In the genomic region with DNA sequence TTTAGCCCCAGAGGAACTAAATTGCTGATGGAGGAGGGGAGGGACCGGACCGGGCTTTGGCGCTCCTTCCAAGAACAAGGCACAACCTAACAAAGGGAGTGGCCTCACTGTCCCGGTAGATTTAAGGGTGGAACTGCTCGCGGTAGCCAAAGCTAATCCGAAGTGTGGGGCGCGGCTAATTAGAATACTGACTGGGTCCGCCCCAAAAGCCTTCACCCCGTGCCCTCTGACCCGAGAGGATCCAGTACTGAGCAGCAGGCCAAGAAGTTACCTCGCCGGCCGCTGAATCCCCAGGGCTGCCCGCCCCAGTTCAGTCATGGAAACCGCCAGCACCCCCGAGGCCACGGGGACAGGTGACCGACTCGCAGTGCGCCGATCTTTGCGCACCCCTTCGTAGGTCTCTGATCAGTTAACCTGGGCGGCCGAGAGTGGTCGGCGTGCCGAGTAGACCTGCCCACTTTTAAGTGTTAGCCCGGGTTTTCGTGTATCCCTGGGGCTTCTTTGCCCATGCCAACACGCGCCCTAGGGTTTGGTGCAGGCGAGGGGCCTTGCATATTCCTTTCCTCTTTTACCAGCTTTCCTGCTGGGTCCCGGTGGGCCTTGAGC, we compare ENCODE assay signal across 8 mouse cellular contexts. TPM values are rescaled to one million over a fixed set of nuclear protein-coding genes. Genes with fewer than 3 reads are reported as not detected.
DNase-seq lines count a peak whose midpoint lies in the region; ATAC-seq and TF ChIP-seq lines count a peak whose summit lies in the region.

A gene (plus strand): TSS at position 244 of the 606 bp plus-strand sequence.

- H3K27me3 ChIP-seq in hindbrain, embryonic 16.5 days (replicated peaks; ENCODE audit: control insufficient read depth, insufficient read depth, low read length), result peaks cover 2% of the 10 kb centered on the region; the same call in 1 of the 2 replicates

- peak within 1 kb of the TSS; percentile 95 for H3K4me2 ChIP-seq in hindbrain, embryonic 16.5 days (ENCODE audit: low read length)

- peak; percentile 81 for DNase-seq in WW6 (ENCODE audit: low read depth, low spot score)
- DNase-seq in cerebellum, postnatal 36 days, result peak; percentile 51 to 56
- peak; percentile 87 for DNase-seq in gastrocnemius, adult 2 months
- peak in 1 of 2 experiments; percentile 27 for DNase-seq in left cerebral cortex, adult 18-20 months (ENCODE audit: low spot score in 2 of 2)
- DNase-seq in lung, postnatal 4 days, result peak; percentile 86 to 90
- DNase-seq in retina, postnatal 1 day, result peak; percentile 54
- DNase-seq in urinary bladder, postnatal 4 days (ENCODE audit: low spot score in 2 of 2), result peak; percentile 71 to 74

- under 1% methylated on average over 36 of the region's 36 CpGs for WGBS in hindbrain, embryonic 16.5 days

- peak within 1 kb of the TSS; percentile 89 for H3K9ac ChIP-seq in hindbrain, embryonic 16.5 days (ENCODE audit: low read depth, low read length)

- peaks cover 31% of the 10 kb centered on the region for H3K4me1 ChIP-seq in hindbrain, embryonic 16.5 days (ENCODE audit: control insufficient read depth, insufficient read depth, low read depth, low read length)

- ATAC-seq in hindbrain, embryonic 16.5 days, result peak; percentile 29

- H3K4me3 ChIP-seq in gastrocnemius, adult 2 months, result peak within 1 kb of the TSS; percentile 84
- peak within 1 kb of the TSS; percentile 79 for H3K4me3 ChIP-seq in hindbrain, embryonic 16.5 days (ENCODE audit: low read length)

- H3K36me3 ChIP-seq in hindbrain, embryonic 16.5 days (ENCODE audit: control insufficient read depth, insufficient read depth, low read length), result no peaks in the 10 kb centered on the region

- peak within 1 kb of the TSS; percentile 96 for H3K27ac ChIP-seq in gastrocnemius, adult 2 months
- H3K27ac ChIP-seq in hindbrain, embryonic 16.5 days (ENCODE audit: low read depth, low read length), result peak within 1 kb of the TSS; percentile 92

- no peaks in the 10 kb centered on the region for H3K9me3 ChIP-seq in hindbrain, embryonic 16.5 days (ENCODE audit: control insufficient read depth, low read length)

- no peak for TF ChIP-seq CTCF in gastrocnemius, adult 2 months (IDR thresholded peaks at IDR 0.05)

- intact Hi-C loops in gastrocnemius, adult 2 months (cut with DNase I), result loop anchor here (2.0 kb wide), 1 partner anchor 57 kb away; a partner anchor contains a TSS

RNA-seq across cellular contexts. Expression of the gene that starts here (rescaled TPM):
- total RNA-seq in gastrocnemius, adult 2 months (2021), result 10 to 100 TPM in 1 of 2 experiments, 1 to 10 TPM in 1; 9.9 to 11.8 TPM
- polyA plus RNA-seq in hindbrain, embryonic 16.5 days (2015; fragmentation: Nextera tagmentation; extraction: Ambion mirVana), result 40.8 and 46.3 TPM in 2 replicates
- total RNA-seq in left cerebral cortex, adult 18-20 months (2021), result 10 to 100 TPM; 25.0 to 25.7 TPM
